Mouse (Mus musculus): ENCODE measurements around the gene H2-M10.4. TPM values are rescaled to one million over a fixed set of nuclear protein-coding genes. Genes with fewer than 3 reads are reported as not detected.
"Not testable (repeated sequence)": the region's sequence is repeated elsewhere in the genome, so short reads cannot be mapped to it uniquely, and the experiment has no call there.

The H2-M10.4 gene
- not detected in 2 replicates for polyA plus RNA-seq (2015; fragmentation: Nextera tagmentation; extraction: Ambion mirVana)

- Histone ChIP-seq H3K9ac (no peak within 1 kb of the TSS), H3K4me3 (no peak within 1 kb of the TSS), H3K4me2 (no peak within 1 kb of the TSS), H3K9me3 (no peaks in the 10 kb centered on the region), H3K27ac (replicated peaks) (no peak within 1 kb of the TSS), H3K36me3 (no peaks in the 10 kb centered on the region), H3K4me1 (replicated peaks) (no peaks in the 10 kb centered on the region), H3K27me3 (no peaks in the 10 kb centered on the region)
- WGBS = 94% methylated on average over 7 of the region's 7 CpGs
- no peak for ATAC-seq (ENCODE audit: low read depth)
Observed at GRCm38 (mm10) chr17:36462234-36462633, at the start of gene H2-M10.4. H2-M10.4 (minus strand) TSS chr17:36462334.

GRCm38 (mm10) chr17:36503910-36504309 is 41.8 kb upstream of the H2-M10.4 start:
- Histone ChIP-seq H3K27me3 (no peaks in the 10 kb centered on the region), H3K4me3 (no peak overlapping the region), H3K4me1 (replicated peaks) (no peaks in the 10 kb centered on the region), H3K9me3 (no peaks in the 10 kb centered on the region), H3K36me3 (no peaks in the 10 kb centered on the region), H3K4me2 (no peak overlapping the region), H3K27ac (replicated peaks) (no peak overlapping the region), H3K9ac (no peak overlapping the region)
- no peak for ATAC-seq (ENCODE audit: low read depth)

- H3K27ac ChIP-seq (replicated peaks) = no peak overlapping the region
- no peak overlapping the region for H3K4me2 ChIP-seq
- no peaks in the 10 kb centered on the region for H3K9me3 ChIP-seq
- no peak for ATAC-seq (ENCODE audit: low read depth)
- 69% methylated on average over 1 of the region's 1 CpGs for WGBS
- no peaks in the 10 kb centered on the region for H3K36me3 ChIP-seq
- no peak overlapping the region for H3K9ac ChIP-seq
- no peaks in the 10 kb centered on the region for H3K4me1 ChIP-seq (replicated peaks)
- no peak overlapping the region for H3K4me3 ChIP-seq
- H3K27me3 ChIP-seq = no peaks in the 10 kb centered on the region
Observed at GRCm38 (mm10) chr17:36500435-36500834, 38.3 kb upstream of the H2-M10.4 start.

DNA sequence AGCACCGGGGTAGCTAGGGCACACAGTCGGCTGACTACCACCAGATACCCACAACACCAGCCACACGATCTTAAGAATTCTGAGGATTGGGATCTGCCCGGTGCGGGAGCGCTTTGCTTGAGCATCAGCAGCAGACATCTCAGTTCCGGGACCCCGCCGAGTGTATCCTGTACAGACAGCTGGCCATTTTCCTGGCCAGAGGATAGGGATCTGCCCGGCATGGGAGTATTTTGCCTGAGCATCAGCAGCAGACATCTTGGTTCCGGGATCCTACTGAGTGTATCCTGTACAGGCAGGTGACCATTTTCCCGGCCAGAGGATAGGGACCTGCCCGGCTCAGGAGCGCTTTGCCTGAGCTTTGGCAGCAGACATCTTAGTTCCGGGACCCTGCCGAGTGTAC is 26.0 kb upstream of the H2-M10.4 start:
- H3K36me3 ChIP-seq; H3K4me2 ChIP-seq; H3K4me3 ChIP-seq; ATAC-seq (ENCODE audit: low read depth); H3K9ac ChIP-seq; H3K27me3 ChIP-seq; H3K4me1 ChIP-seq (replicated peaks); H3K9me3 ChIP-seq; H3K27ac ChIP-seq (replicated peaks): not testable (repeated sequence)
- WGBS = 94% methylated on average over 14 of the region's 16 CpGs

DNA sequence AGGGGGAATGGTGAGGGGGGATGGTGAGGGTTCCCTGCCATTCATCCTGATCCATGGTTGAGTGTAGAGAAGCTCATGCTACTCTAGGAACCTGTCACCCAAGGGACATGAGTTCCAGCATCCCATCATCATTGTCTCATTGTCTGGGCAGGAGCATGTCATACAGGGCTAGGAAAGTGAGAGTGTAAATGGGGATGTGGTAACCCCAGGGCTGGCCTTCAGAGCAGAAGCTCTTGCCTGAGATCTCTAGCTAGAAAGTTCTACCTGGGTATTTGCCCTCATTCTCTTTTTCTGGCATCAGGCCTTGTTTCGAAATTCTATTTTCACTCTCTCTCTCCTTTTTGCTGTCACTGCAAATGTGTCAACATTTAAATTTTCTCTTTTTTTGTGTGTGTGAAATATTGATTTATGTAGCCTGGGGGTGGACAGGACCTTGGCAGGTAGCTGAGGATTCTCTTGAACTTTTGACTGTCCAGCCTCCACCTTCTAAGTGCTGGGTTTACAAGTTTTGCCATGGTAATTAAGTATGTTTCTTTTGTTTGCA is 24.6 kb upstream of the H2-M10.4 start:
- no peak for ATAC-seq (ENCODE audit: low read depth)
- no peak overlapping the region for H3K27ac ChIP-seq (replicated peaks)
- no peak overlapping the region for H3K4me2 ChIP-seq
- no peaks in the 10 kb centered on the region for H3K36me3 ChIP-seq
- no peak overlapping the region for H3K4me3 ChIP-seq
- no peaks in the 10 kb centered on the region for H3K4me1 ChIP-seq (replicated peaks)
- H3K27me3 ChIP-seq = no peaks in the 10 kb centered on the region
- H3K9me3 ChIP-seq = no peaks in the 10 kb centered on the region
- whole genome bisulfite sequencing = 65% methylated on average over 1 of the region's 1 CpGs
- no peak overlapping the region for H3K9ac ChIP-seq

DNA sequence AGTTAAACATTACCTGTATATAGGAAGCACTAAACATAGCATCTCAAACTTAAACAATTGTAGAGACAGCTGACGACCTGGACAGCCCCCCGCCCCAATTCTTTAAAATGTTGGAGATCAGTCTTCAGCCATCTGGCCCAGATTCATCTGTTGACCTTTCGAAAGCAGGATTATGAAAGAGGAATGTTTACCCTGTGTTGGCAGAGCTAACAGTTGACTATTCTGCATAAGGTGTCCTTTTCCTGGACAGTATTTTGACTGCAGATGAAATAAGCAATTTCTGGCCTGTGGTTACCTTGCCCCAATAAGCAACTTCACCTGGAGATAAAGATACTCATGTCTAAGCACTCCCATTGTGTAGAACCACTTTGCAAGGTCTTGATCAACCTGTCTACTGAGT is 21.7 kb upstream of the H2-M10.4 start:
- Histone ChIP-seq H3K27me3 (no peaks in the 10 kb centered on the region), H3K4me3 (no peak overlapping the region), H3K36me3 (no peaks in the 10 kb centered on the region), H3K9me3 (no peaks in the 10 kb centered on the region), H3K4me1 (replicated peaks) (no peaks in the 10 kb centered on the region), H3K9ac (no peak overlapping the region), H3K4me2 (no peak overlapping the region), H3K27ac (replicated peaks) (no peak overlapping the region)
- no peak for ATAC-seq (ENCODE audit: low read depth)
- WGBS = 87% methylated on average over 3 of the region's 3 CpGs

- Histone ChIP-seq H3K27ac (replicated peaks) (no peak overlapping the region), H3K36me3 (no peaks in the 10 kb centered on the region), H3K4me3 (no peak overlapping the region), H3K27me3 (no peaks in the 10 kb centered on the region), H3K9ac (no peak overlapping the region), H3K4me1 (replicated peaks) (no peaks in the 10 kb centered on the region), H3K4me2 (no peak overlapping the region), H3K9me3 (no peaks in the 10 kb centered on the region)
- no peak for ATAC-seq (ENCODE audit: low read depth)
- 77% methylated on average over 4 of the region's 4 CpGs for WGBS
Observed at GRCm38 (mm10) chr17:36456260-36456659, 5.9 kb downstream of the H2-M10.4 start.

DNA sequence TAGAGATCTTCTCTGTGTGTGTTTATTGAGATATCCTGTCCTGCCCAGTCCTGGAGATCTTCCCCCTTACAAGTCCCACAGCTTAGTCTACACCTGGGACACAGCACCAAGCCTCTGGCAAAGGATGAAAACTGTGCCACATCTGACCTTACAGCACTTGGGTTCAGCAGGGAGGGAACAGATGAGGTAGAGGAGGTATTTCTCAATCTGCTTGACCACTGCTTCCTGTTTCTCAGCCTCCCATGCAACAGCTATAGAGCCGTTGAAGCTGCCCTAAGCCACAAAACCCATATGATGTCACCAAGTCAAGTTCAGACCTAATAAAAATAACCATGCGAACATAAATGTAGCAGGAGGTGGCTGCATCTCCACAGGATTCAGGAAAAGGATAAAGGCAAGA is 30.7 kb downstream of the H2-M10.4 start:
- Histone ChIP-seq H3K4me2 (no peak overlapping the region), H3K4me1 (replicated peaks) (no peaks in the 10 kb centered on the region), H3K9ac (no peak overlapping the region), H3K4me3 (no peak overlapping the region), H3K27ac (replicated peaks) (no peak overlapping the region), H3K9me3 (no peaks in the 10 kb centered on the region), H3K36me3 (no peaks in the 10 kb centered on the region), H3K27me3 (no peaks in the 10 kb centered on the region)
- no peak for ATAC-seq (ENCODE audit: low read depth)
- WGBS = 90% methylated on average over 2 of the region's 2 CpGs

GRCm38 (mm10) chr17:36418091-36418754 is 43.9 kb downstream of the H2-M10.4 start:
- Histone ChIP-seq H3K36me3 (no peaks in the 10 kb centered on the region), H3K9me3 (no peaks in the 10 kb centered on the region), H3K9ac (no peak overlapping the region), H3K27me3 (no peaks in the 10 kb centered on the region), H3K27ac (replicated peaks) (no peak overlapping the region), H3K4me3 (no peak overlapping the region), H3K4me1 (replicated peaks) (no peaks in the 10 kb centered on the region), H3K4me2 (no peak overlapping the region)
- ATAC-seq (ENCODE audit: low read depth) = no peak
- WGBS = 28% methylated on average over 4 of the region's 4 CpGs

- no peak overlapping the region for H3K4me2 ChIP-seq
- H3K4me3 ChIP-seq = no peak overlapping the region
- no peaks in the 10 kb centered on the region for H3K9me3 ChIP-seq
- no peak overlapping the region for H3K9ac ChIP-seq
- no peak overlapping the region for H3K27ac ChIP-seq (replicated peaks)
- ATAC-seq (ENCODE audit: low read depth) = no peak
- no peaks in the 10 kb centered on the region for H3K36me3 ChIP-seq
- H3K27me3 ChIP-seq = no peaks in the 10 kb centered on the region
- no peaks in the 10 kb centered on the region for H3K4me1 ChIP-seq (replicated peaks)
- WGBS = 58% methylated on average over 2 of the region's 2 CpGs
Observed at GRCm38 (mm10) chr17:36417416-36417815, 44.7 kb downstream of the H2-M10.4 start.

GRCm38 (mm10) chr17:36415407-36415806 is 46.7 kb downstream of the H2-M10.4 start:
- H3K36me3 ChIP-seq = no peaks in the 10 kb centered on the region
- H3K27me3 ChIP-seq = no peaks in the 10 kb centered on the region
- H3K27ac ChIP-seq (replicated peaks) = no peak overlapping the region
- ATAC-seq (ENCODE audit: low read depth) = no peak
- H3K4me2 ChIP-seq = no peak overlapping the region
- 80% methylated on average over 1 of the region's 1 CpGs for WGBS
- no peak overlapping the region for H3K4me3 ChIP-seq
- no peak overlapping the region for H3K9ac ChIP-seq
- H3K4me1 ChIP-seq (replicated peaks) = no peaks in the 10 kb centered on the region
- no peaks in the 10 kb centered on the region for H3K9me3 ChIP-seq

GRCm38 (mm10) chr17:36414361-36414760 is 47.8 kb downstream of the H2-M10.4 start:
- no peak overlapping the region for H3K9ac ChIP-seq
- no peak overlapping the region for H3K27ac ChIP-seq (replicated peaks)
- no peak overlapping the region for H3K4me2 ChIP-seq
- no peaks in the 10 kb centered on the region for H3K27me3 ChIP-seq
- no peaks in the 10 kb centered on the region for H3K36me3 ChIP-seq
- no peak overlapping the region for H3K4me3 ChIP-seq
- no peaks in the 10 kb centered on the region for H3K9me3 ChIP-seq
- WGBS = 85% methylated on average over 1 of the region's 1 CpGs
- no peaks in the 10 kb centered on the region for H3K4me1 ChIP-seq (replicated peaks)
- ATAC-seq (ENCODE audit: low read depth) = no peak

Data from neural tube, embryonic 13.5 days (tissue).